Mouse (Mus musculus) midbrain, embryonic 10.5 days (tissue): ENCODE data around the gene Ins2. TPM values are rescaled to one million over a fixed set of nuclear protein-coding genes. Genes with fewer than 3 reads are reported as not detected.

Experiments used
- DNase-seq: peaks from one replicate; pipeline ENCODE4 v3.0.0-alpha.2; 2017; ENCODE audit warnings: low spot score
- H3K27ac ChIP-seq: fragments of 300-500 bp; sonication (generic); replicated peaks from 2 replicates; pipeline ENCODE4 v1.5.1; 2016; ENCODE audit warnings: mild to moderate bottlenecking
- H3K27me3 ChIP-seq: fragments of 300-500 bp; sonication (generic); 2 replicates; pipeline ENCODE4 v1.6.1; 2016; ENCODE audit warnings: low read depth, mild to moderate bottlenecking; ENCODE audit not compliant: poor library complexity, severe bottlenecking
- H3K36me3 ChIP-seq: fragments of 300-500 bp; sonication (generic); 2 replicates; pipeline ENCODE4 v1.6.1; 2016; ENCODE audit warnings: mild to moderate bottlenecking, moderate library complexity
- H3K4me1 ChIP-seq: fragments of 300-500 bp; sonication (generic); 2 replicates; pipeline ENCODE4 v1.6.1; 2016
- H3K4me3 ChIP-seq: fragments of 300-500 bp; sonication (generic); 2 replicates; pipeline ENCODE4 v1.5.1; 2016; ENCODE audit warnings: mild to moderate bottlenecking, moderate library complexity
- H3K9me3 ChIP-seq: fragments of 300-500 bp; sonication (generic); replicated peaks from 2 replicates; pipeline ENCODE4 v1.6.1; 2016; ENCODE audit warnings: mild to moderate bottlenecking
- WGBS: fragments of 180-500 bp; shearing (Covaris S2); methylation state at CpG from one replicate; pipeline ENCODE4 v1.1.7; 2016; 5-methylcytosine and 5-hydroxymethylcytosine counted together
- polyA plus RNA-seq: library from polyadenylated mRNA; unstranded; fragments of >200 nt; fragmentation: Nextera tagmentation; extraction: Ambion mirVana; gene quantifications from 2 replicates; pipeline ENCODE4 v1.2.1, GENCODE M21; 2016

Ins2 gene
- polyA plus RNA-seq, 1 experiment from 2014 or later, result not detected

- Histone ChIP-seq H3K4me3 (no peak overlapping the region), H3K36me3 (no peaks in the 10 kb centered on the region), H3K4me1 (no peaks in the 10 kb centered on the region), H3K27ac (no peak overlapping the region), H3K9me3 (peaks cover 36% of the 10 kb centered on the region), H3K27me3 (peaks cover 9% of the 10 kb centered on the region)
- peak; percentile 35 for DNase-seq
- 16% methylated on average over 4 of the region's 4 CpGs for WGBS
These were observed 71.1 kb downstream of the Ins2 start for GRCm38 (mm10) chr7:142672120-142672519.

GRCm38 (mm10) chr7:142671067-142671466 lies 72.1 kb downstream of the Ins2 start:
- peaks cover 36% of the 10 kb centered on the region for H3K9me3 ChIP-seq
- peaks cover 19% of the 10 kb centered on the region for H3K27me3 ChIP-seq
- 90% methylated on average over 1 of the region's 1 CpGs for WGBS
- H3K4me1 ChIP-seq, result no peaks in the 10 kb centered on the region
- DNase-seq, result no peak
- H3K4me3 ChIP-seq, result no peak overlapping the region
- no peak overlapping the region for H3K27ac ChIP-seq
- no peaks in the 10 kb centered on the region for H3K36me3 ChIP-seq

DNA sequence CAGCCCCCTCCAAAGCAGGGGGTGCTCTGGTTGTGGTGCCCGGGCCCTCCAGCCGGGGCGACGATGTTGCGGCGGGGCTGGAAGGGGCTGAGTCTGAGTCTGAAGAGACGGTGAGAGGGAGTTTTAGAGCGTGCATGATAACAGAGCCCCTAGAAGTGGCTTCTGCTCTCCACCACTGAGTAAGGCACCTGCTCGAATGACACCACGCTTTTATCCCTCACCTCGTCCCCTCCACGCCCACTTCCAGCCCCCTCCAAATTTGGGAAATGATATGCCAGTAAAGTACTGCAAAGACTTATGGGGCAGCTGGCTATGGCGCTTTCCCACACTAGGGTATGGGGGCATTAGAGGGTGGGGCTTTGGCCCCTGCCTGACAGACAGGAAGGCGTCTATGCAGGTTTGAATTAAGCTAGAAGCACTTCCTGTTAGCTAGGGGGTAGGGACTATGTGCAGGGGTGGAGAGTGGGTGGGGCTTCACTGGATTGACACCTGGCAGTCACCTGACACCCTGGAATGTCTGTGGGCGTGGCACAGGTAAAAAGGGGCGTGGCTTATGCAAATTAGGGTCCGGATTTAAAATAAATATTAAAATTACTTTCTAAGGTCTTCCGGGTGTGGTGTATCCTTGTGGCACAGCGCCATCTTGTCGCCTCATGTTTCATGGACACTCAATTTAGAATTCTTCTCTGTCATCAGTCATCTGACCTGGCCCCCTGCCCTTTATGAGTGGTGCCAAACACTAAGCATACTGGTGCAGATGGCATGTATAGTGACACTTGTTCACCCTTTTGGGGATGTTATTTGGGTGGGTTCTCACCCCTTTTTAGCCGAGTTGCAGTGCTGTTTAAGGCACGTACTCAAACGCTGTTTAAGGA lies 73.2 kb downstream of the Ins2 start, which contains the start of gene Gm49394:
Gm49394 (minus strand) TSS at position 192 of the 875 bp plus-strand sequence.
- WGBS, result 84% methylated on average over 23 of the region's 23 CpGs
- Histone ChIP-seq H3K4me1 (no peaks in the 10 kb centered on the region), H3K9me3 (peaks cover 36% of the 10 kb centered on the region), H3K36me3 (no peaks in the 10 kb centered on the region), H3K4me3 (no peak within 1 kb of the TSS), H3K27ac (no peak within 1 kb of the TSS), H3K27me3 (peaks cover 30% of the 10 kb centered on the region)
- peak; percentile 11 for DNase-seq

GRCm38 (mm10) chr7:142668328-142668727 lies 74.9 kb downstream of the Ins2 start:
- 89% methylated on average over 1 of the region's 1 CpGs for WGBS
- Histone ChIP-seq H3K4me3 (no peak overlapping the region), H3K9me3 (peaks cover 36% of the 10 kb centered on the region), H3K27ac (no peak overlapping the region), H3K27me3 (peaks cover 46% of the 10 kb centered on the region), H3K4me1 (peaks cover 6% of the 10 kb centered on the region), H3K36me3 (no peaks in the 10 kb centered on the region)
- peak; percentile 9 for DNase-seq

GRCm38 (mm10) chr7:142667521-142667920 lies 75.7 kb downstream of the Ins2 start:
- no peak for DNase-seq
- Histone ChIP-seq H3K4me1 (peaks cover 6% of the 10 kb centered on the region), H3K4me3 (no peak overlapping the region), H3K36me3 (no peaks in the 10 kb centered on the region), H3K9me3 (peaks cover 36% of the 10 kb centered on the region), H3K27ac (no peak overlapping the region), H3K27me3 (peaks cover 55% of the 10 kb centered on the region)
- 95% methylated on average over 18 of the region's 18 CpGs for WGBS

DNA sequence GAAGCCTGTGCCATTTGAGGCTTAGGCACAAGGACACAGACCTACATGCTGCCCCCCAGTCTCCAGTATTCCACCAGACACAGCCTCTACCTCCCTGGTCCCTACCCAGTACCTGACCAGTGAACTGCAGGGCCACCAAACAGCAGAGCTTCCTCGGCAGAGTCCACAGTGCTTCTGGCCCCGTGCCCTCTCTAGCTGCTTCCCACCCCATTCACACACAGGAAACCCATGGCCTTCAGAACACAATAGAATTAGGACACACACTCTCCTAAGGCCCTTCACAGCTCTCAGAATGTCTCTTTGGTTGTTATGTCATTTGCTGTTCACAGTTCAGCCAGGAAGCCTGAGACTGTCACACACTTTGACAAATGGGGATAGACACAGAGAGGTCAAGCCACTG lies 76.5 kb downstream of the Ins2 start, which contains the start of gene Igf2:
Igf2 (minus strand) TSS at position 158 of the 400 bp plus-strand sequence.
- H3K27ac ChIP-seq, result no peak within 1 kb of the TSS
- peaks cover 63% of the 10 kb centered on the region for H3K27me3 ChIP-seq
- DNase-seq, result peak; percentile 10
- H3K4me1 ChIP-seq, result peaks cover 6% of the 10 kb centered on the region
- peaks cover 33% of the 10 kb centered on the region for H3K9me3 ChIP-seq
- no peak within 1 kb of the TSS for H3K4me3 ChIP-seq
- 77% methylated on average over 2 of the region's 2 CpGs for WGBS
- no peaks in the 10 kb centered on the region for H3K36me3 ChIP-seq

- DNase-seq, result peak; percentile 10
- H3K4me1 ChIP-seq, result peaks cover 8% of the 10 kb centered on the region
- H3K4me3 ChIP-seq, result no peak overlapping the region
- H3K9me3 ChIP-seq, result peaks cover 28% of the 10 kb centered on the region
- no peaks in the 10 kb centered on the region for H3K36me3 ChIP-seq
- H3K27ac ChIP-seq, result no peak overlapping the region
- WGBS, result 80% methylated on average over 4 of the region's 4 CpGs
- peaks cover 69% of the 10 kb centered on the region for H3K27me3 ChIP-seq
These were observed 77.1 kb downstream of the Ins2 start for GRCm38 (mm10) chr7:142666109-142666508.

GRCm38 (mm10) chr7:142665364-142665763 lies 77.8 kb downstream of the Ins2 start:
- WGBS, result 44% methylated on average over 5 of the region's 5 CpGs
- peaks cover 20% of the 10 kb centered on the region for H3K9me3 ChIP-seq
- H3K36me3 ChIP-seq, result no peaks in the 10 kb centered on the region
- H3K27ac ChIP-seq, result no peak overlapping the region
- no peak for DNase-seq
- peaks cover 15% of the 10 kb centered on the region for H3K4me1 ChIP-seq
- H3K4me3 ChIP-seq, result no peak overlapping the region
- peaks cover 76% of the 10 kb centered on the region for H3K27me3 ChIP-seq

DNA sequence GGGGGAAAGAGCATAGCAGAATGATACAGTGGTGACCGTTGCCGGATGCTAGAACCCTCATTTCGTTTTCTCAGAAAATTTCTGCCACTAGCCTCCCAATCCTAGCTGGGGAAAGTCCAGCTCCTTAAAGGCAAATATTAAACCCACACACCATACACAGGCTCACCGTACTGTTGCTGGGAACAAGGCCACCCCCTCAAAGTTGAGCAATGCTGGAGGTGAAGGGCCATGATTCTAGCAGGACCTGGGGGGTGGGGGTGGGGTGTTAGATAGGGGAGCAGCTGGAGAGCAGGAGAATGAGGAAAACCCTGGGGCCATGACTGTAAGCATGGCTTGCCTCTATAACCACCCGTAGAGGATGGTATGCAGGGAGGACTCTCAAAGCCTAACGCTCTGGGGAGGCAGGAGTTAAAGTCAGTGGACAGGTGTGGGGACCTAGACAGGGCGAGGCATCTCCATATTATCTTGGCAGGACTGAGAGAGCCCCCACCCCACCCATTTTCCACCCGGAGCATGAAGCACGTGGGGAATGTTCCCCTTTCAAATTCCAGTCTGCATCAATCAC lies 78.6 kb downstream of the Ins2 start:
- Histone ChIP-seq H3K27me3 (peaks cover 84% of the 10 kb centered on the region), H3K4me3 (no peak overlapping the region), H3K4me1 (peaks cover 23% of the 10 kb centered on the region), H3K9me3 (peaks cover 12% of the 10 kb centered on the region), H3K27ac (no peak overlapping the region), H3K36me3 (no peaks in the 10 kb centered on the region)
- peak; percentile 44 for DNase-seq
- WGBS, result 3% methylated on average over 9 of the region's 9 CpGs

GRCm38 (mm10) chr7:142663931-142664421 lies 79.2 kb downstream of the Ins2 start:
- peak; percentile 52 for DNase-seq
- Histone ChIP-seq H3K27ac (no peak overlapping the region; the same call in 1 of the 2 replicates), H3K9me3 (peaks cover 6% of the 10 kb centered on the region; the same call in 1 of the 2 replicates), H3K4me1 (peaks cover 29% of the 10 kb centered on the region), H3K36me3 (no peaks in the 10 kb centered on the region), H3K4me3 (peak overlapping the region; percentile 37), H3K27me3 (peaks cover 90% of the 10 kb centered on the region)
- WGBS, result under 1% methylated on average over 53 of the region's 53 CpGs

GRCm38 (mm10) chr7:142663151-142663550 lies 80.0 kb downstream of the Ins2 start:
- no peaks in the 10 kb centered on the region for H3K9me3 ChIP-seq
- no peak for DNase-seq
- peaks cover 98% of the 10 kb centered on the region for H3K27me3 ChIP-seq
- WGBS, result 5% methylated on average over 5 of the region's 5 CpGs
- H3K4me3 ChIP-seq, result no peak overlapping the region
- H3K36me3 ChIP-seq, result no peaks in the 10 kb centered on the region
- no peak overlapping the region for H3K27ac ChIP-seq
- H3K4me1 ChIP-seq, result peaks cover 37% of the 10 kb centered on the region

- Histone ChIP-seq H3K4me3 (no peak overlapping the region), H3K27me3 (peaks cover 100% of the 10 kb centered on the region), H3K4me1 (peaks cover 51% of the 10 kb centered on the region), H3K36me3 (no peaks in the 10 kb centered on the region), H3K27ac (no peak overlapping the region), H3K9me3 (no peaks in the 10 kb centered on the region)
- DNase-seq, result no peak
These were observed 81.4 kb downstream of the Ins2 start for GRCm38 (mm10) chr7:142661811-142662210.

- Histone ChIP-seq H3K9me3 (no peaks in the 10 kb centered on the region), H3K4me3 (peak overlapping the region; percentile 50), H3K27me3 (peaks cover 100% of the 10 kb centered on the region), H3K4me1 (peaks cover 53% of the 10 kb centered on the region), H3K36me3 (no peaks in the 10 kb centered on the region), H3K27ac (peak overlapping the region; percentile 63)
- WGBS, result under 1% methylated on average over 25 of the region's 25 CpGs
- DNase-seq, result no peak
These were observed 82.1 kb downstream of the Ins2 start for GRCm38 (mm10) chr7:142661046-142661445.
